Comparison of ENCODE assay signal across 8 mouse cellular contexts in the genomic region with DNA sequence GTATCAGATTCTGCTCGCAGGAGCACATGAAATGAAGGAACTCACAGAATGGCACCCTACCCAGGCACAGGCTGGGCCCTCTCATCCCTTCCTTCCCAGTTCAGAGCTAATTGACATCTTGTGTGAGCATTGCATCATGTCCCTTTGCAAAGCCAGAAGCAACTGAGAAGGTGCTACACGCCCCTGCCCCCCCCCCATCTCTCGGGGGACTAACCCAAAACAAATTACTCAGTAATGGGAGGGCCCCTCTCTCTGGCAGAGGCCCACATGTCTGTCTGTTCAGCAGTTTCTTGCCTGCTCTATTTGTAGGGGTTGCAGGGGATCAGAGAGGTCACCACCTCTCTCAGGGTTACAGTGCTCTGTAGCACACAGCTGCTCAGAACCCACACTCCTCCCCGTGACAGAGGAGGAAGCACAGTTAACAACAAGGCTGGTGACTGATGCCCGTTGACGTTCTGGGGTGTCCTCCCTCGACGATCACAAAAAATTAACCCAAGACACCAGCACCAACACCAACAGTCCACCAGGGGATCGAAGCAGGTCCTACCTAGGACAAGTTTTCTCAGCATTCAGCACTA.
DNase-seq lines count a peak whose midpoint lies in the region; ATAC-seq and TF ChIP-seq lines count a peak whose summit lies in the region.

No protein-coding gene starts in this region.

- H3K9ac ChIP-seq in intestine, embryonic 15.5 days, result no peak overlapping the region
- no peak overlapping the region for H3K9ac ChIP-seq in lung, embryonic 15.5 days

- H3K4me2 ChIP-seq in intestine, embryonic 15.5 days (replicated peaks), result no peak overlapping the region
- no peak overlapping the region for H3K4me2 ChIP-seq in lung, embryonic 15.5 days

- H3K4me1 ChIP-seq in intestine, embryonic 15.5 days (replicated peaks), result peaks cover 59% of the 10 kb centered on the region
- peaks cover 84% of the 10 kb centered on the region for H3K4me1 ChIP-seq in lung, embryonic 15.5 days
- peaks cover 40% of the 10 kb centered on the region for H3K4me1 ChIP-seq in spleen, adult 2 months (ENCODE audit: control insufficient read depth, insufficient read depth, insufficient read length)

- no peaks in the 10 kb centered on the region for H3K27me3 ChIP-seq in intestine, embryonic 15.5 days (replicated peaks)
- no peaks in the 10 kb centered on the region for H3K27me3 ChIP-seq in lung, embryonic 15.5 days
- H3K27me3 ChIP-seq in spleen, adult 2 months (ENCODE audit: control insufficient read depth, insufficient read depth, low read length), result no peaks in the 10 kb centered on the region

- H3K27ac ChIP-seq in intestine, embryonic 15.5 days, result no peak overlapping the region
- peak overlapping the region; percentile 56 for H3K27ac ChIP-seq in lung, embryonic 15.5 days
- H3K27ac ChIP-seq in spleen, adult 2 months (ENCODE audit: insufficient read depth, low read length), result peak overlapping the region; percentile 96

- DNase-seq in A20 (ENCODE audit: low read depth, low spot score), result peak; percentile 88
- peak; percentile 67 for DNase-seq in MN1 (ENCODE audit: low spot score)
- DNase-seq in heart, adult 18-20 months, result peak; percentile 86 to 87
- DNase-seq in spleen, adult 2 months (ENCODE audit: low read depth in 1 of 2, low spot score in 2 of 2), result peak; percentile 79 to 85
- DNase-seq in left cerebral cortex, postnatal 14 days (ENCODE audit: low spot score in 2 of 2), result no peak
- no peak for DNase-seq in layer of hippocampus, adult 9-10 months (ENCODE audit: low spot score)

- intact Hi-C loops in left cerebral cortex, postnatal 14 days (cut with DNase I), result no loop called here

- WGBS in intestine, embryonic 15.5 days, result 28% methylated on average over 9 of the region's 9 CpGs
- 33% methylated on average over 9 of the region's 9 CpGs for WGBS in lung, embryonic 15.5 days
- WGBS in spleen, adult 2 months, result 11% methylated on average over 9 of the region's 9 CpGs

- H3K36me3 ChIP-seq in intestine, embryonic 15.5 days, result no peaks in the 10 kb centered on the region
- H3K36me3 ChIP-seq in lung, embryonic 15.5 days, result no peaks in the 10 kb centered on the region
- no peaks in the 10 kb centered on the region for H3K36me3 ChIP-seq in spleen, adult 2 months (ENCODE audit: control insufficient read depth, insufficient read depth, low read length)

- no peak overlapping the region for H3K4me3 ChIP-seq in intestine, embryonic 15.5 days (replicated peaks)
- H3K4me3 ChIP-seq in lung, embryonic 15.5 days, result no peak overlapping the region
- H3K4me3 ChIP-seq in spleen, adult 2 months (ENCODE audit: extremely low read depth, insufficient read depth, insufficient read length), result no peak overlapping the region

- peak; percentile 31; the same call in 1 of the 2 replicates for TF ChIP-seq POLR2A in spleen, adult 2 months (IDR thresholded peaks at IDR 0.05; ENCODE audit: low read depth, low read length)

- no peak for TF ChIP-seq CTCF in spleen, adult 2 months (IDR thresholded peaks at IDR 0.05; ENCODE audit: extremely low read depth, insufficient read depth, insufficient read length, insufficient replicate concordance)

- peak; percentile 18; the same call in 1 of the 2 replicates for ATAC-seq in intestine, embryonic 15.5 days
- ATAC-seq in lung, embryonic 15.5 days (ENCODE audit: borderline replicate concordance, extremely low read depth, low FRiP score, low TSS enrichment), result peak; percentile 52; the same call in 1 of the 2 replicates

- no peaks in the 10 kb centered on the region for H3K9me3 ChIP-seq in intestine, embryonic 15.5 days
- no peaks in the 10 kb centered on the region for H3K9me3 ChIP-seq in lung, embryonic 15.5 days

Comparison
In these comparisons a context has a peak if more than half of its experiments do, and no peak if none do; other contexts are left out.
1. DNase-seq: peak in A20 (single experiment), MN1 (single experiment), heart, adult 18-20 months (2 of 2) and spleen, adult 2 months (2 of 2); none in left cerebral cortex, postnatal 14 days (0 of 2) and layer of hippocampus, adult 9-10 months (single experiment).